Mouse (Mus musculus) liver, adult 2 months (tissue): Measurements from ENCODE around the gene Slc6a20a.

Experiments used
- CTCF ChIP-seq: fragments of 200-500 bp; IDR thresholded peaks from 2 replicates; pipeline ENCODE4 v1.5.1; 2011; ENCODE audit warnings: low read depth, low read length, control low read depth
- POLR2A ChIP-seq: fragments of 200-500 bp; IDR thresholded peaks from 2 replicates; pipeline ENCODE4 v1.6.1; 2011; ENCODE audit warnings: low read length, control low read depth; ENCODE audit not compliant: insufficient read depth; ENCODE audit errors: extremely low read depth

DNA sequence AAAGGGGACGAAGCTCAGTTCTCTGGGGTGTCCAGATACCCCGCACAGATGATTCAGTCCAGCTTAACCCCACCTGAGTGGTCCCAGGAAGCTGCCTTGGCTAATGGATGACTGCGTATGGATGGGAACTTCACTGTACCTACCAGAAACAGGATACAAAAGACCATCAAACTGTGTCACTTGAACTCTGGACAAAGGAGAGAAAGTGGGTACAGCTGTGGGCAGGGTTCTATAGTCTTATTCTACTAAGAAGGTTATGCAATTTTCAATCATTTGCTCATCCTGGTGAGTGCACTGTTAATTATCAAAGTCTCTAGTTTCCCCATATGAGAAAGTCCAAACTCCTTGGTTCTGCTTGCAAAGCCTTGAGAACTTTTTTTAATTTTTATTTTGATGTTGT, 45.7 kb downstream of the Slc6a20a start:
- TF ChIP-seq POLR2A: no peak
- no peak for TF ChIP-seq CTCF
